Mouse (Mus musculus) liver, embryonic 14 days (tissue): Measurements from ENCODE around the gene Oprd1. TPM values are rescaled to one million over a fixed set of nuclear protein-coding genes. Genes with fewer than 3 reads are reported as not detected.

Source experiments
- polyA plus RNA-seq: library from polyadenylated mRNA; depleted of rRNA; stranded (reverse); fragments of >200 nt; gene quantifications from 2 replicates; pipeline ENCODE4 v1.2.3, GENCODE M21; 2012; rRNA removed

Oprd1 gene
- 0.02 TPM in 2 replicates for polyA plus RNA-seq

DNA sequence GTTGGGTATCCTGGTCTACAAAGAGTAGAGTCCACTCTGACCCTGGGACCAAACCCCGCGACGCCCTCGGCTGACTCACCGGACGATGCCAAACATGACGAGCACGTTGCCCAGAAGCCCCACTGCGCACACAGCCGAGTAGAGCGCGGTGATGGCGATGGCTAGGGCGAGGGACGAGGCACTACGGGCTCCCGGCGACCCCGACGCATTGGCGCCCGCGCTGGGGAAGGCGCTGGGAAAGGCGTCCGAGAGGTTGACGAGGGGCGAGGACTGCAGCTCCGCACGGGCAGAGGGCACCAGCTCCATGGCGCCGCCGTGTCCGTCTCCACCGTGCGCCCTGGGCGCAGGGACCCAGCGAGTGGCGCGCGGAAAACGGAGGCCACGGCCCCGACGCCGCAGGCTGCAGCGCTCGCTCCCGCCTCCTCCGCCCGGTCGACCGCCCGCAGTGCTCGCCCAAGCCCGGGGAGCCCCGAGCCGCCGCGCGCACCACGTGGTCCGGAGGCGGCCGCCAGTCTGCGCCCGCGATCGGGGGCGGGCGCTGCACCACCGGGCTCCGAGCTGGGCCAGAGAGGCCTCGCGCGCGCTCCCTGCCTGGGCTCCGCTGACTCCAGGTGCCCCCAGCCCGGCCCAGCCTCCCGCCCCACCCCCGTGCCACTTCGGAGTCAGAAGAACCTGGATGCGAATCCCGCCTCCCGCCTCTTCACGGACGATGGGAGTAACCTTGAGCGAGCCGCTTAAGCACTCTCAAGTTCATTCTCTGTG is at the start of gene Oprd1:
TSS of gene Oprd1 (minus strand) at position 407 of the 762 bp plus-strand sequence.

DNA sequence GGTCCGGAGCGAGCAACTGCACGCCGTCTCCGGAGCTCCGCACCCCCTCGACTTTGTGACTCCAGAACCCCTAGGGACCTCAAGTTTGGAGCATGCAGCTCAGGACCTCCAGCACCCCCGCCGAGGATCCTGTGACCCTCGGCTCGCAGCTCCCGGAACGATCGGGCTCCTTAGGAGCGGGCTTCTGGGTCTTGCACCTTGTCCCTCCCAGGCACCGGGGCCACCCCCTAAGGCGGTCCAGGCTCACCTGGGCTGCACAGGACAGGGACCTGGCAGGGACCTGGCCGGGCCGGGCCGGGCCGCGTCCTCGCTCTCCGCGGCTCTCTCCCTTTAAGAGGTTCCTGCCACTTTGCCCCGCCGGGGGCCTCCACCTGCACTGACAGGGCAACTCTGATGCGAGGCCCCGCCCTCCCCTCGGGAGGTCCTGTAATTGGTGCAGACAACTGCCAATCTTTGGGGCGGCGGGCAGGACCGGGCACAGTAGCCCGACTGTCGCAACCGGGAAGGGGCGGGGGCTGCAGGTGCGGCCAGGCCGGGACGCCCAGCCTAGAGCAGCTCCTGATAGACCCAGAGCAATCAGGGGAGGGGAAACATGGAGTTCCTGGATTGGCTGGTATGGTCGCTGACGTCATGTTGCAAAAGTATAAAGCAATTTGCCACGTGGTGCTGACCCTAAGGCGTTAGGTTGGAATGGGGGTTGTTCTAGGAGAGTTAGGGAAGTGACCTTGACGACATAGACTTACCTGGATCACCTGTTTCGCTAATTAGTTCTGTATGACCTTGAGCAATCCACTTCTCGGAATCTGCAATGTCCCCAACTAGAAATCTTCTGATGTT is 69.1 kb downstream of the Oprd1 start, which contains the start of gene Epb41:
TSS of gene Epb41 (minus strand) at position 389 of the 837 bp plus-strand sequence.

DNA sequence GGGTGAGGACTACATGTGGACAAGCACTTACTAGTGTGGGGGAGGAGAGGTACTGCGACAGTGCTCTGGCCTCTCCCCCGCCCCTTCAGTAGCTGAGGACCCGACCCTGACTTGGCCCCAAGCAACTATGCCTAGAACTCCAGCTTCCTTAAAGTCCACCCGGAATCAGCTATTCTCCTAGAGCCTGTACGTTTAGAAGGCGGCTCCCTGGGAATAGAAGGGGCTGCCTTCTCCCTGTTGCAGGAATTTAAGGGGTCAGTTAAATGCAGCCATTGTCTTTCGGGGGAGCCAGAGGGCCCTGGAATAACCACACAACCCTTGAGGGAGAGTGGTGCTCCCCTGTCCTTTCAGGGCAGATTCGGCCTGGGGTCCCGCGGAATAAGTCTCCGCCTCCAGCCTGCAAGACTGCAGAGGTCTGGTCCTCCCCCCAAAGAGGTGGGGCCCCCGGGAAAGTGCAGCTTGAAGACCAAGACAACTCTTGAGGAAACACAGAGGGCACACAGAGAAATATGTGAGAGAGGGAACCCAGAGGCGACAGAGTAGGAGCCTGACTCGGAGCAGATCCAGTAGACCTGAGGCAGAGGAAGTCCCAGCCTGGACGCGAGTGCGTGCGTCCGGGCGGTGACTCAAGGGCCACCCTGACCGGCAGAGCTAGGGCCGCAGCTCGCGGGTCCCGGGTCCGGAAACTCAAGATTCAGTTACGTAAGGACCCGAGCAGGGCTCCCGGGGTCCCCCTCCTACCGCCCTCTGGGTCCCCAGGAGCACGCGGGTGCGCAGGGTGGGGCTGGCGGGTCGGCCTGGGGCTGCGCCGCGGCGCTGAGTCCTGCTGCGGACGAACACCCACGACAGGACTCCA is 70.0 kb downstream of the Oprd1 start, which contains the start of gene Gm10300:
TSS of gene Gm10300 (plus strand) at position 621 of the 856 bp plus-strand sequence.

Other genes starting within 250 kb of the Oprd1 start
- 0.57 and 0.60 TPM in 2 replicates for gene Tmem200b, start 222.7 kb downstream of the Oprd1 start, polyA plus RNA-seq
- gene Gm10300, start 69.8 kb downstream of the Oprd1 start, polyA plus RNA-seq = 0.12 and 0.14 TPM in 2 replicates
- gene Epb41, start 69.2 kb downstream of the Oprd1 start, polyA plus RNA-seq = 101 and 126 TPM in 2 replicates
- 7.6 and 9.7 TPM in 2 replicates for gene Ythdf2, start 67.8 kb upstream of the Oprd1 start, polyA plus RNA-seq
- 8.1 and 8.5 TPM in 2 replicates for gene Gmeb1, start 117.1 kb upstream of the Oprd1 start, polyA plus RNA-seq
- 22.7 and 29.7 TPM in 2 replicates for gene Taf12, start 129.9 kb upstream of the Oprd1 start, polyA plus RNA-seq
- gene Rab42, start 158.9 kb upstream of the Oprd1 start, polyA plus RNA-seq = 0.27 and 0.56 TPM in 2 replicates
- gene Trnau1ap, start 185.1 kb upstream of the Oprd1 start, polyA plus RNA-seq = 7.4 and 10.1 TPM in 2 replicates
- gene Rcc1, start 209.1 kb upstream of the Oprd1 start, polyA plus RNA-seq = 20.5 and 26.5 TPM in 2 replicates